Mouse (Mus musculus) limb, embryonic 13.5 days (tissue): ENCODE data around the gene Lrrc29. TPM values are rescaled to one million over a fixed set of nuclear protein-coding genes. Genes with fewer than 3 reads are reported as not detected.
A peak's percentile ranks its signal among the peaks of the same experiment; 100 is the strongest.
"Not testable (repeated sequence)": the region's sequence is repeated elsewhere in the genome, so short reads cannot be mapped to it uniquely, and the experiment has no call there.

Experiments
- ATAC-seq: fragments of 200-750 bp; cut with Nextera tagmentation; 2 replicates; pipeline ENCODE4 v1.8.0; 2017; ENCODE audit warnings: low read depth, moderate number of reproducible peaks, moderate TSS enrichment; ENCODE audit not compliant: low FRiP score
- H3K27ac ChIP-seq: fragments of 300-500 bp; sonication (generic); 2 replicates; pipeline ENCODE4 v1.5.1; 2015; ENCODE audit warnings: inconsistent platforms, mild to moderate bottlenecking, moderate library complexity
- H3K27me3 ChIP-seq: fragments of 300-500 bp; sonication (generic); 2 replicates; pipeline ENCODE4 v1.6.1; 2015; ENCODE audit warnings: mild to moderate bottlenecking, inconsistent platforms
- H3K36me3 ChIP-seq: fragments of 300-500 bp; sonication (generic); 2 replicates; pipeline ENCODE4 v1.6.1; 2015; ENCODE audit warnings: inconsistent platforms, mild to moderate bottlenecking, moderate library complexity
- H3K4me1 ChIP-seq: fragments of 300-500 bp; sonication (generic); 2 replicates; pipeline ENCODE4 v1.6.1; 2015; ENCODE audit warnings: inconsistent platforms
- H3K4me2 ChIP-seq: fragments of 300-500 bp; sonication (generic); replicated peaks from 2 replicates; pipeline ENCODE4 v1.6.1; 2015; ENCODE audit warnings: inconsistent platforms, mild to moderate bottlenecking, moderate library complexity
- H3K4me3 ChIP-seq: fragments of 300-500 bp; sonication (generic); 2 replicates; pipeline ENCODE4 v1.5.1; 2015; ENCODE audit warnings: moderate library complexity, mild to moderate bottlenecking, inconsistent platforms
- H3K9ac ChIP-seq: fragments of 300-500 bp; sonication (generic); 2 replicates; pipeline ENCODE4 v1.6.1; 2015; ENCODE audit warnings: mild to moderate bottlenecking, inconsistent platforms
- H3K9me3 ChIP-seq: fragments of 300-500 bp; sonication (generic); 2 replicates; pipeline ENCODE4 v1.6.1; 2016; ENCODE audit warnings: inconsistent platforms
- WGBS: fragments of 180-500 bp; shearing (Covaris S2); methylation state at CpG from one replicate; pipeline ENCODE4 v1.1.7; 2015; 5-methylcytosine and 5-hydroxymethylcytosine counted together
- polyA plus RNA-seq: library from polyadenylated mRNA; unstranded; fragments of >200 nt; fragmentation: Nextera tagmentation; extraction: Ambion mirVana; gene quantifications from 2 replicates; pipeline ENCODE4 v1.2.1, GENCODE M21; 2015

Gene Lrrc29
- polyA plus RNA-seq, 1 experiment from 2014 or later = 1.8 TPM

DNA sequence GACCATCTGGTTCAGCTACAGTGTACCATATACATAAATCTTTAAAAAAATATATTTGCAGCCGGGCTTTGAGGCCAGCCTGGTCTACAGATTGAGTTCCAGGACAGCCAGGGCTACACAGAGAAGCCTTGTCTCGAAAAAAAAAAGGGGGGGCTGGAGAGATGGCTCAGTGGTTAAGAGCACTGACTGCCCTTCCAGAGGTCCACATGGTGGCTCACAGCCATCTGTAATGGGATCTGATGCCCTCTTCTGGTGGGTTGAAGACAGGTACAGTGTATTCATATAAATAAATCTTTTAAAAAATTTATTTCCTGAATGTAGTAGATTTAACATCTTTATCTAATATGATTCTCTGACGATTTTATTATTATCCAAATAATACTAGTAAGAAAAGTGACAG is 34.3 kb downstream of the Lrrc29 start:
- not testable (repeated sequence) for H3K27ac ChIP-seq, H3K4me2 ChIP-seq, ATAC-seq, H3K36me3 ChIP-seq, H3K9ac ChIP-seq, H3K4me3 ChIP-seq, H3K9me3 ChIP-seq
- 62% methylated on average over 3 of the region's 3 CpGs for WGBS
- Histone ChIP-seq H3K4me1 (peaks cover 32% of the 10 kb centered on the region), H3K27me3 (peaks cover 28% of the 10 kb centered on the region)

DNA sequence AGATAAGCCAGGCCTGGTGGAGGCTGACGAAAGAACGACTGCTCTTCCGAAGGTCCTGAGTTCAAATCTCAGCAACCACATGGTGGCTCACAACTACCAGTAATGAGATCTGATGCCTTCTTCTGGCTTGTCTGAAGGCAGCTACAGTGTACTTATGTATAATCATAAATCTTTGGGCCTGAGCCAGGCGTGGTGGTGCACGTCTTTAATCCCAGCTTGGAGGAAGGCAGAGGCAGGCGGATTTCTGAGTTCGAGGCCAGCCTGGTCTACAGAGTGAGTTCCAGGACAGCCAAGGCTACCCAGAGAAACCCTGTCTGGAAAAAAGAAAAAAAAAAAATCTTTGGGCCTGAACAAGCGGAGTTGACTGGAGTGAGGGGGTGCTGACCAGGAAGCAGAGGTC is 34.7 kb downstream of the Lrrc29 start:
- H3K9me3 ChIP-seq, H3K36me3 ChIP-seq, H3K27ac ChIP-seq, H3K4me2 ChIP-seq, H3K4me3 ChIP-seq, ATAC-seq, H3K9ac ChIP-seq: not testable (repeated sequence)
- WGBS = 85% methylated on average over 8 of the region's 8 CpGs
- Histone ChIP-seq H3K4me1 (peaks cover 30% of the 10 kb centered on the region), H3K27me3 (peaks cover 28% of the 10 kb centered on the region)

DNA sequence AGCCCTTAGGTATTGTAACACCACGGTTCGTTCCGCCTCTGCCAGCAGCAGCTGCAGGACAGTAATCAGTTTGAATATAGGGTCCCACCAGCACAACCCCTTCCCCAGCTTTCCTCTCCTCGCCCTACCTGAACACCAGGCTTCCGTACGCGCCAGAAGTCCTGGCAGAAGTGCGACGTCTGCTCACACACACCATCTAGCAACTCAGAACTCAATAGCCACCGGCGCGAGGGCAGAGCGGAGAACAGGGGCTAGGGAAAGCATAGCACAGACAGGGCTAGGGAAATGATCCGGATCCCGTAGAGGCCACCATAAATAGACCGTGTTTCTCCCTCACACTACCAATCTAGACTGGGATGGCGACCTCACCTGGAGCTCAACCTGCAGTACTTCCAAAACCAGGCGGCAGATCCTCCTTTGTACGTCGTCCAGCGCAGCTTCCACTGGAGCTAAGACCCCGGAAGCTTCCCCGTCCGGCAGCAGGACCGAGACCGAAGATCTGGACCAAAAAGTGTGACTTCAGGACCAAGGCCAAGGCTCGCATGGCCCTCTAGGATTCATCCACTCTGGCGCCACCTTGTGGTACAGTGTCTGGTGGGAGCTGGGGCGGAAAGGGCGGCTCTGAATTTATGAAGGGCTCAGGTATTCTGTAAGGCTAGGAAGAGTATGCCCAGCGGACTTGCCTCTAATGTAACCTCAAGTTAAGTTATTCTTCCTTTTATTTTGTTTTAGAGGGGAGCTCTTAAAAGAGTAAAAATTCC is 35.3 kb downstream of the Lrrc29 start:
- Histone ChIP-seq H3K27me3 (peaks cover 28% of the 10 kb centered on the region), H3K4me1 (peaks cover 30% of the 10 kb centered on the region), H3K4me3 (peak overlapping the region; percentile 54), H3K4me2 (peak overlapping the region; percentile 93), H3K9me3 (no peaks in the 10 kb centered on the region), H3K36me3 (no peaks in the 10 kb centered on the region; the same call in 1 of the 2 replicates), H3K27ac (no peak overlapping the region), H3K9ac (no peak overlapping the region)
- no peak for ATAC-seq
- 5% methylated on average over 31 of the region's 31 CpGs for WGBS

DNA sequence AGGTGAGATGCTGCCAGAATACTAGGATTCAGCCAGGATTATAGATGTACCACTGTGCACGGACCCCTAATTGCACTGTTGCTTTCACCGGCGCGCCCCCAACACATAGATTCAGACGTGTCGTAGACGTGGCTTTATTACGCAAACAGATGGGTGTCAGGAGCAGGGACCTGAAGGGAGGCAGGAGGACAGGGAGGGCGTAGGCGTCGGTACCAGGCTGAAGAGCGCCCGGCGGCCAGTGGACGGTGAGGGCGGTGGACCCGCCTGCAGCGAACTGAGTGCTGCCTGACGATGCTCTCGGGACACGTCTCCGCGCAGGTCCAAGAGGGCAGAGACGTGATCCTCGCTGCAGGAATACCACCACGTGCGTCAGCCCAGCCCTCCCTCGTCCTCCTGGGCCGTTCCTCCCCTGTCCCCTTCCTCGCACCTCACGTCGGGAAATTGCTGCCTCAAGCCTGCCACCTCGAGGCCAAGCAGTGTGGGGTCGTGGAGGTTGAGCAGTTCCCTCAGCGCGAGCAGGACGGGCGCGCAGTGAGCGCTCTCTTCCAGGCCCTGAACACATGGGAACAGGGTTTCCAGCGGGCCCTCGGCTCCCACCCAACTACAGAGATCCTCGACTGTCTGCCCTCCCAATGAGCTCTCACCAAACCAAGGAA is 36.1 kb downstream of the Lrrc29 start, which contains the start of gene 4931428F04Rik:
Gene 4931428F04Rik, minus strand, starts transcription at position 60 of the 656 bp plus-strand sequence.
- Histone ChIP-seq H3K36me3 (peaks cover 8% of the 10 kb centered on the region), H3K27ac (peak within 1 kb of the TSS; percentile 61; the same call in 1 of the 2 replicates)

DNA sequence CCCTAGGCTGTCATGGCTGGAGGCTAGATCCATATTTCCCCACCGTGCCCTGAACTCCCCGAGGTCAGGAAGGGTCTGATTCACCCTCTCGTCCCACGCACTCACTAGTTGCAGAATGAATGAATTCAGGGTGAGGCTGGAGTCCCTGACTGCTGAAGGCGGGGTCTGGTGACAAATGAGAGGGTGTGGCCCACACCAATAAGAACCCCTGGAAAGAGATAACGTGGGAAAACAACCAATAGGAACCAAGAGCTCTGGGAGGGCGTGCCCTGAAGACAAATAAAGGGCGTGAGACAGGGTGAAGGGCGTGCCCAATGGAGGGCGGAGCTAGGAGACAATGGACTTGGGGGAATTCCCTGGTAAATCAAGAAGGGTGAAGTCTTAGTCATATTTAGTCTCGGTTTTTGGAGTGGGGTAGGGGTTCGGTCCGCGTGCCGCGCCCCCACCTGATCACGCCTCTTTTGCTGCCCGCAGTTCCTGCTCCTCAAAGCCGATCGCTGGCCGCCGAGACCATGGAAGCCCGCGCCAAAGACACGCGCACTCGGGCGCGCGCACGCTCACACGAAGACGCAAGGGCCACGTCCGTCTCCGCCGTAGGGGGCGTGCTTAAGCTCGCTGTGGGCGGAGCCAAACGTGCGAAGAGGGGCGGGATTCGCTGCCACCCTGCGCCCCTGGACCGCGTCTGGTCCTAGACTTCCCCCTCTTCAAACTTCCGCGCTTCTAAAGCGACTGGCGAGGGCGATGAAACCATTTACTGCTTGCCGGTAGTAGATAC is 36.9 kb downstream of the Lrrc29 start:
- peaks cover 30% of the 10 kb centered on the region for H3K4me1 ChIP-seq
- H3K4me2 ChIP-seq = peak overlapping the region; percentile 93
- under 1% methylated on average over 53 of the region's 53 CpGs for WGBS
- peak overlapping the region; percentile 61; the same call in 1 of the 2 replicates for H3K27ac ChIP-seq
- H3K9ac ChIP-seq = peak overlapping the region; percentile 73
- H3K36me3 ChIP-seq = peaks cover 14% of the 10 kb centered on the region
- H3K4me3 ChIP-seq = peak overlapping the region; percentile 54
- ATAC-seq = peak; percentile 92
- H3K9me3 ChIP-seq = no peaks in the 10 kb centered on the region
- peaks cover 28% of the 10 kb centered on the region for H3K27me3 ChIP-seq

More for the DNA sequence above, 36.1 kb downstream of the Lrrc29 start, which contains the start of gene 4931428F04Rik:
- peak within 1 kb of the TSS; percentile 93 for H3K4me2 ChIP-seq
- peaks cover 30% of the 10 kb centered on the region for H3K4me1 ChIP-seq
- peak within 1 kb of the TSS; percentile 73 for H3K9ac ChIP-seq
- no peaks in the 10 kb centered on the region for H3K9me3 ChIP-seq
- 1% methylated on average over 43 of the region's 43 CpGs for WGBS
- H3K4me3 ChIP-seq = peak within 1 kb of the TSS; percentile 54
- ATAC-seq = no peak; the same call in none of the 2 replicates
- peaks cover 28% of the 10 kb centered on the region for H3K27me3 ChIP-seq

DNA sequence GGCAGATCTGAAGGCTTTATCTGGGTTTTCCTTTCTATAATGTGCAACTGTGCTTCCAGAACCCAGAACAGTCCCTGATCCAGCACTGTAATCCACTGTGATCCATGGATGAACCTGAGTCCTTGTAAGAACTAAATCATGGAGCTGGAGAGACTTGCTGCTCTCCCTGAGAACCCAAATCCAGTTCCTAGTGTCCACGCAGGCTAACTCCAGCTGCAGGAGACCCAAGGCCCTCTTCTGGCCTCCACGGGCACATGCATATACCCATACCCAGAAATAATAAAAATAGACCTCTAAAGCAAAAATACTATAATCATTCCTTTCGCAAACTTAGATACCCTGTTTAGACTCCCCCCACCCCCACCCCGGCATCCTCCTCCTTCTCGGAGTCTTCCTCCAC is 37.8 kb downstream of the Lrrc29 start:
- peaks cover 19% of the 10 kb centered on the region for H3K27me3 ChIP-seq
- no peak overlapping the region for H3K27ac ChIP-seq
- peak overlapping the region; percentile 93 for H3K4me2 ChIP-seq
- H3K9me3 ChIP-seq = no peaks in the 10 kb centered on the region
- peak overlapping the region; percentile 54; the same call in 1 of the 2 replicates for H3K4me3 ChIP-seq
- H3K4me1 ChIP-seq = peaks cover 30% of the 10 kb centered on the region
- 0 out of 2 replicates have a peak overlapping the region, but pooled peaks have one; percentile 2 for H3K9ac ChIP-seq
- H3K36me3 ChIP-seq = peaks cover 14% of the 10 kb centered on the region
- WGBS = 91% methylated on average over 5 of the region's 5 CpGs
- ATAC-seq = no peak

DNA sequence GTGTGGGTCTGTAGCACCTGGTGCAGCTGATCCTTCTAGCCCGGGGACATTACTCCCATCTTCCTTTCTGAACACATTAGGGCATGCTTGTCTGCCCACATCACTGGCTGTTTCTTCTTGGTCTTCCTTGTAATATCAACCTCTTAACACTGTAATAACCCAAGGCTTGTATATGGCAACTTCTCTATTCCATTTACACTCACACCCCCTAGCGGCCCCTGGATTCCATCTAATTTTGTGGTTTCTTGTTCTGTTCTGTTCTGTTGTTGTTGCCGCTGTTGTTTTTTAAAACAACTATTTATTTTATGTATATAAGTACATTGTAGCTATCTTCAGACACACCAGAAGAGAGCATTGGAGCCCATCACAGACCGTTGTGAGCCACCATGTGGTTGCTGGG is 39.2 kb downstream of the Lrrc29 start:
- Histone ChIP-seq H3K4me2 (no peak overlapping the region), H3K27ac (no peak overlapping the region), H3K4me3 (no peak overlapping the region), H3K9ac (no peak overlapping the region), H3K9me3 (no peaks in the 10 kb centered on the region), H3K27me3 (peaks cover 13% of the 10 kb centered on the region), H3K4me1 (peaks cover 30% of the 10 kb centered on the region), H3K36me3 (peaks cover 25% of the 10 kb centered on the region)
- ATAC-seq = no peak
- WGBS = 86% methylated on average over 4 of the region's 4 CpGs

DNA sequence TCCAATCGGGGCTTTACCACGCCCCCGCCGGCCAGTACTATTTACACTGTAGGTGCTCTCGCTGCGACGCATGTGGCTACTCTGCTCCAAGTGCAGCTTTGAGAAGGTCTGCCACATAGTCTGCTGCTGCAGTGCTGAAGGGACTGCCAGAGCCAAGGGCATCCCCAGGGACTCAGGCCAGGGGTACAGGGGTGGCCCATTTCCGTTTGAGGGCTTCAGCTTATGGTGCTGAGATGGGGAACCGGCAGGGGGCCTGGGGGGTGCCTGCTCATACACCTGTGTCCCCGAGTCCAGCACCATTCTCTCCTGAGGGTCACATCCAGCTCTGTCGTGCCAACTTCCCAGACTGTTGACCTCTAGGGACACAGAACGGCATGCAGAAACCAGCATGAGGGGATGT is 40.6 kb downstream of the Lrrc29 start:
- H3K9me3 ChIP-seq = no peaks in the 10 kb centered on the region
- H3K36me3 ChIP-seq = peaks cover 32% of the 10 kb centered on the region
- no peak overlapping the region for H3K4me3 ChIP-seq
- 52% methylated on average over 12 of the region's 12 CpGs for WGBS
- peaks cover 26% of the 10 kb centered on the region for H3K4me1 ChIP-seq
- no peak overlapping the region for H3K4me2 ChIP-seq
- no peak overlapping the region for H3K9ac ChIP-seq
- no peak for ATAC-seq
- peaks cover 12% of the 10 kb centered on the region for H3K27me3 ChIP-seq
- no peak overlapping the region for H3K27ac ChIP-seq

DNA sequence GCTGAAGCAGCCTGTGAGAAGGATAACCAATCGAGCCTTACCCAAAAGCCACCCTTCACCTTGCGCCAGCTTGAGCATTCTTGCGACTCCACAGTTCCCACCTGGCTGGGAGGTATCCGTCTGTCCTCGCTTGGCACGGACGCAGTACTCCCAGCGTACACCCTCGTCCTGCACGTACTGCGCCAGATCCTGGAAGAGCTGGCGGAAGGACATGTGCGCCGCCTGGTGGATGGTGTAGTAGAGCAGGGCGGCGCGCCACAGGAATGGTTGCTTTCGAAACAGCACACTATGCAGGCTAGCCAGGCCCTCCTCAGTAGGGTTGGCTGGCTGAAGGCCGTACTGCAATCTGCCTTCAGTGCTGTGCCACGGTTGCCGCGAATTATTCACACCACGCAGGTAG is 43.0 kb downstream of the Lrrc29 start:
- peaks cover 15% of the 10 kb centered on the region for H3K4me1 ChIP-seq
- H3K9ac ChIP-seq = no peak overlapping the region
- 24% methylated on average over 23 of the region's 23 CpGs for WGBS
- H3K4me2 ChIP-seq = no peak overlapping the region
- H3K27ac ChIP-seq = no peak overlapping the region
- ATAC-seq = no peak
- H3K36me3 ChIP-seq = peaks cover 32% of the 10 kb centered on the region
- H3K27me3 ChIP-seq = peaks cover 27% of the 10 kb centered on the region
- H3K9me3 ChIP-seq = no peaks in the 10 kb centered on the region
- H3K4me3 ChIP-seq = no peak overlapping the region

DNA sequence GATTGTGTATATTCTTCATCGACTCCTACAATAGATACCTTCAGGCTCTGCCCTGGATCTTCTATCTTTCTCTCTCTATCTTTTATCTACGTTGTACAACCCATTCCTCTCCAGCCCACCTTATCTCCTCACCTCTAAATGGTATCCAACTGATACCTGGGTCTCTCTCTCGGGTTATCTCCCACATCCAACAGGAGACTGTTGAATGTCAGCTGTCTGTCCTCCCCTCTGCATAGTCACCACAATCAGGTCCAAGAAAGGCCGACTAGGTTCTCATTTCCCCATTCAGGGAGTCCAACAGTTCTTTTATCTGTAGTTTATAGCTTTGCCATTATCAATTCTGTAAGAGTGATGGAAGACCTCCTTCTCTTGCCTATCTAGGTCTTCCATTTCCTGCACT is 43.8 kb downstream of the Lrrc29 start:
- H3K36me3 ChIP-seq = peaks cover 32% of the 10 kb centered on the region
- ATAC-seq = no peak
- H3K4me3 ChIP-seq = no peak overlapping the region
- 83% methylated on average over 4 of the region's 4 CpGs for WGBS
- H3K4me1 ChIP-seq = peaks cover 9% of the 10 kb centered on the region
- H3K27me3 ChIP-seq = peaks cover 35% of the 10 kb centered on the region
- H3K9ac ChIP-seq = no peak overlapping the region
- H3K4me2 ChIP-seq = no peak overlapping the region
- H3K9me3 ChIP-seq = no peaks in the 10 kb centered on the region
- no peak overlapping the region for H3K27ac ChIP-seq

DNA sequence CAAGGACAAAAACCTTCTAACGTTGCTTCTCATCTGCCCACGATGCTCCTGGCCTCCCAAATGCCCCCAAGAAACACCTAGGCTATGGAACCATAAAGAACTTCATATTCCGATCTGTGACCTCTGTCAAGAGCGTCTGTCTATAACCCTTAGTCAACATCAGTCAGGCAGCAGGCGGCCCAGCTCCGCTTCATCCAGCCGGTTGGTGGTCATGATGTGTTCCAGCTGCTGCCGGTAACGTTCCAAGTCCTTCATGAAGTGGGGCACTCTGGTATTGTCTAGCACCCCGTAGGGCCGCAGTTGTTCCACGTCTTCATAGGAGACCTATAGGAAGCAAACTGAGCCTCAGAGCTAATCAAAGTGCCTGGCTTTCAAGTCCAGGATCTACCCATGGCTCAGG is 44.3 kb downstream of the Lrrc29 start:
- Histone ChIP-seq H3K36me3 (peaks cover 32% of the 10 kb centered on the region), H3K4me3 (no peak overlapping the region), H3K4me1 (peaks cover 9% of the 10 kb centered on the region), H3K4me2 (no peak overlapping the region), H3K9me3 (no peaks in the 10 kb centered on the region), H3K9ac (no peak overlapping the region), H3K27me3 (peaks cover 39% of the 10 kb centered on the region), H3K27ac (no peak overlapping the region)
- 84% methylated on average over 12 of the region's 12 CpGs for whole genome bisulfite sequencing
- no peak for ATAC-seq

DNA sequence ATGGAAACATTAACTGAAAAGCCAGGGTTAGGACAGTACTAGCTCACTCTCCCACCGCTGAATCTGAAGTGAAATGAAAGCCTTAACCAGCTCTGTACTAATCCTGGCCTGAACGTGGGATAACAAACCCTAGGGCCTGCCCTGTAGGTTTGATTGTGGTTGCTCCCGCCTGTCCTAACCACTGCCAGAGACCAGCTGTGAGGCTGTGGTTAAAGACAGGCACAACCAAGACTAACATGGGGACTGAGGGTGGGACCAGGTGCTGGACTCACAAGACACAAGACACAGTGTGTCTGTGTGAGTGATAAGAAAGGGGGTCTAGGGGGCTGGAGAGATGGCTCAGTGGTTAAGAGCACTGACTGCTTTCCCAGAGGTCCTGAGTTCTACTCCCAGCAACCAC is 45.5 kb downstream of the Lrrc29 start:
- Histone ChIP-seq H3K27ac (no peak overlapping the region), H3K9ac (no peak overlapping the region), H3K4me1 (peaks cover 21% of the 10 kb centered on the region), H3K27me3 (peaks cover 52% of the 10 kb centered on the region), H3K4me2 (no peak overlapping the region), H3K4me3 (no peak overlapping the region), H3K36me3 (peaks cover 30% of the 10 kb centered on the region), H3K9me3 (no peaks in the 10 kb centered on the region)
- 62% methylated on average over 3 of the region's 3 CpGs for WGBS
- ATAC-seq = no peak
